Mouse (Mus musculus) midbrain, embryonic 12.5 days (tissue): ENCODE results near the gene Arid3b. TPM values are rescaled to one million over a fixed set of nuclear protein-coding genes. Genes with fewer than 3 reads are reported as not detected.

Experiments used
- ATAC-seq: fragments of 200-750 bp; cut with Nextera tagmentation; 2 replicates; pipeline ENCODE4 v1.8.0; 2017; ENCODE audit warnings: low read depth, moderate TSS enrichment, moderate library complexity; ENCODE audit not compliant: low FRiP score
- H3K27ac ChIP-seq: fragments of 300-500 bp; sonication (generic); replicated peaks from 2 replicates; pipeline ENCODE4 v1.5.1; 2016; ENCODE audit warnings: mild to moderate bottlenecking
- H3K27me3 ChIP-seq: fragments of 300-500 bp; sonication (generic); 2 replicates; pipeline ENCODE4 v1.6.1; 2016; ENCODE audit warnings: mild to moderate bottlenecking
- H3K36me3 ChIP-seq: fragments of 300-500 bp; sonication (generic); 2 replicates; pipeline ENCODE4 v1.6.1; 2016
- H3K4me1 ChIP-seq: fragments of 300-500 bp; sonication (generic); 2 replicates; pipeline ENCODE4 v1.6.1; 2016
- H3K4me2 ChIP-seq: fragments of 300-500 bp; sonication (generic); replicated peaks from 2 replicates; pipeline ENCODE4 v1.6.1; 2016; ENCODE audit warnings: mild to moderate bottlenecking, moderate library complexity
- H3K4me3 ChIP-seq: fragments of 300-500 bp; sonication (generic); 2 replicates; pipeline ENCODE4 v1.5.1; 2016; ENCODE audit warnings: mild to moderate bottlenecking
- H3K9ac ChIP-seq: fragments of 300-500 bp; sonication (generic); replicated peaks from 2 replicates; pipeline ENCODE4 v1.6.1; 2016; ENCODE audit warnings: mild to moderate bottlenecking, moderate library complexity
- H3K9me3 ChIP-seq: fragments of 300-500 bp; sonication (generic); 2 replicates; pipeline ENCODE4 v1.6.1; 2016; ENCODE audit warnings: mild to moderate bottlenecking
- whole genome bisulfite sequencing: fragments of 180-500 bp; shearing (Covaris S2); methylation state at CpG from one replicate; pipeline ENCODE4 v1.1.7; 2016; 5-methylcytosine and 5-hydroxymethylcytosine counted together
- polyA plus RNA-seq: library from polyadenylated mRNA; unstranded; fragments of >200 nt; fragmentation: Nextera tagmentation; extraction: Ambion mirVana; gene quantifications from 2 replicates; pipeline ENCODE4 v1.2.1, GENCODE M21; 2016

Arid3b gene
- polyA plus RNA-seq, 1 experiment from 2014 or later, result 23.1 TPM

GRCm38 (mm10) chr9:57823397-57823796 lies 13.2 kb downstream of the Arid3b start:
- Histone ChIP-seq H3K4me3 (no peak overlapping the region), H3K27me3 (0 out of 2 replicates have a peak, but pooled peaks cover 1% of the 10 kb centered on the region), H3K36me3 (peaks cover 8% of the 10 kb centered on the region; the same call in 1 of the 2 replicates), H3K4me2 (no peak overlapping the region), H3K9me3 (no peaks in the 10 kb centered on the region), H3K4me1 (peaks cover 20% of the 10 kb centered on the region), H3K9ac (no peak overlapping the region), H3K27ac (no peak overlapping the region)
- 96% methylated on average over 1 of the region's 1 CpGs for WGBS
- no peak for ATAC-seq

- H3K4me1 ChIP-seq, result peaks cover 26% of the 10 kb centered on the region
- ATAC-seq, result no peak
- H3K4me2 ChIP-seq, result no peak overlapping the region
- H3K9me3 ChIP-seq, result no peaks in the 10 kb centered on the region
- 64% methylated on average over 13 of the region's 13 CpGs for WGBS
- H3K27me3 ChIP-seq, result 0 out of 2 replicates have a peak, but pooled peaks cover 4% of the 10 kb centered on the region
- no peak overlapping the region for H3K4me3 ChIP-seq
- H3K36me3 ChIP-seq, result peaks cover 8% of the 10 kb centered on the region; the same call in 1 of the 2 replicates
- no peak overlapping the region for H3K9ac ChIP-seq
- no peak overlapping the region for H3K27ac ChIP-seq
These were observed 13.8 kb downstream of the Arid3b start for GRCm38 (mm10) chr9:57822812-57823211.

GRCm38 (mm10) chr9:57820186-57821080 lies 16.2 kb downstream of the Arid3b start:
- no peak overlapping the region for H3K27ac ChIP-seq

GRCm38 (mm10) chr9:57817220-57817667 lies 19.3 kb downstream of the Arid3b start:
- H3K27me3 ChIP-seq, result 0 out of 2 replicates have a peak, but pooled peaks cover 4% of the 10 kb centered on the region
- ATAC-seq, result no peak
- H3K27ac ChIP-seq, result peak overlapping the region; percentile 63
- no peak overlapping the region for H3K9ac ChIP-seq
- no peak overlapping the region for H3K4me3 ChIP-seq
- peaks cover 70% of the 10 kb centered on the region for H3K4me1 ChIP-seq
- no peaks in the 10 kb centered on the region for H3K9me3 ChIP-seq
- H3K4me2 ChIP-seq, result 0 out of 2 replicates have a peak overlapping the region, but pooled peaks have one; percentile 17
- no peaks in the 10 kb centered on the region for H3K36me3 ChIP-seq
- WGBS, result 3% methylated on average over 6 of the region's 6 CpGs

More at GRCm38 (mm10) chr9:57820186-57821080, 16.2 kb downstream of the Arid3b start:
- H3K4me1 ChIP-seq, result peaks cover 41% of the 10 kb centered on the region
- 26% methylated on average over 16 of the region's 16 CpGs for WGBS
- H3K27me3 ChIP-seq, result 0 out of 2 replicates have a peak, but pooled peaks cover 4% of the 10 kb centered on the region
- H3K9ac ChIP-seq, result no peak overlapping the region
- 0 out of 2 replicates have a peak, but pooled peaks cover 5% of the 10 kb centered on the region for H3K36me3 ChIP-seq
- H3K9me3 ChIP-seq, result no peaks in the 10 kb centered on the region
- H3K4me2 ChIP-seq, result no peak overlapping the region; the same call in 1 of the 2 replicates
- no peak for ATAC-seq
- no peak overlapping the region for H3K4me3 ChIP-seq

- Histone ChIP-seq H3K4me2 (no peak overlapping the region), H3K4me3 (no peak overlapping the region), H3K36me3 (no peaks in the 10 kb centered on the region), H3K9me3 (no peaks in the 10 kb centered on the region), H3K4me1 (peaks cover 74% of the 10 kb centered on the region), H3K9ac (no peak overlapping the region), H3K27ac (no peak overlapping the region), H3K27me3 (0 out of 2 replicates have a peak, but pooled peaks cover 4% of the 10 kb centered on the region)
- WGBS, result 34% methylated on average over 3 of the region's 3 CpGs
- ATAC-seq, result no peak
These were observed 21.7 kb downstream of the Arid3b start for GRCm38 (mm10) chr9:57814866-57815265.

GRCm38 (mm10) chr9:57814014-57814413 lies 22.6 kb downstream of the Arid3b start:
- 15% methylated on average over 1 of the region's 1 CpGs for WGBS
- Histone ChIP-seq H3K9ac (no peak overlapping the region), H3K27ac (no peak overlapping the region), H3K4me1 (peaks cover 81% of the 10 kb centered on the region), H3K9me3 (no peaks in the 10 kb centered on the region), H3K4me2 (no peak overlapping the region), H3K27me3 (0 out of 2 replicates have a peak, but pooled peaks cover 4% of the 10 kb centered on the region), H3K4me3 (no peak overlapping the region), H3K36me3 (no peaks in the 10 kb centered on the region)
- ATAC-seq, result no peak

- H3K36me3 ChIP-seq, result peaks cover 7% of the 10 kb centered on the region; the same call in 1 of the 2 replicates
- no peak for ATAC-seq
- 0 out of 2 replicates have a peak overlapping the region, but pooled peaks have one; percentile 5 for H3K4me2 ChIP-seq
- H3K4me1 ChIP-seq, result peaks cover 81% of the 10 kb centered on the region
- no peaks in the 10 kb centered on the region for H3K27me3 ChIP-seq
- H3K27ac ChIP-seq, result peak overlapping the region; percentile 73
- no peaks in the 10 kb centered on the region for H3K9me3 ChIP-seq
- 35% methylated on average over 8 of the region's 8 CpGs for WGBS
- no peak overlapping the region for H3K9ac ChIP-seq
- H3K4me3 ChIP-seq, result no peak overlapping the region
These were observed 24.5 kb downstream of the Arid3b start for GRCm38 (mm10) chr9:57811793-57812733.

- peaks cover 75% of the 10 kb centered on the region for H3K4me1 ChIP-seq
- no peaks in the 10 kb centered on the region for H3K27me3 ChIP-seq
- H3K9ac ChIP-seq, result no peak overlapping the region
- H3K27ac ChIP-seq, result peak overlapping the region; percentile 73
- no peak overlapping the region for H3K4me2 ChIP-seq
- H3K4me3 ChIP-seq, result no peak overlapping the region
- no peak for ATAC-seq
- WGBS, result 72% methylated on average over 3 of the region's 3 CpGs
- H3K9me3 ChIP-seq, result no peaks in the 10 kb centered on the region
- peaks cover 7% of the 10 kb centered on the region; the same call in 1 of the 2 replicates for H3K36me3 ChIP-seq
These were observed 25.9 kb downstream of the Arid3b start for GRCm38 (mm10) chr9:57810691-57811090.

- peak overlapping the region; percentile 60 for H3K27ac ChIP-seq
- no peak for ATAC-seq
- 27% methylated on average over 5 of the region's 5 CpGs for WGBS
- H3K4me2 ChIP-seq, result no peak overlapping the region
- peaks cover 7% of the 10 kb centered on the region; the same call in 1 of the 2 replicates for H3K36me3 ChIP-seq
- no peak overlapping the region for H3K9ac ChIP-seq
- peaks cover 61% of the 10 kb centered on the region for H3K4me1 ChIP-seq
- H3K4me3 ChIP-seq, result no peak overlapping the region
- H3K27me3 ChIP-seq, result no peaks in the 10 kb centered on the region
- H3K9me3 ChIP-seq, result no peaks in the 10 kb centered on the region
These were observed 27.8 kb downstream of the Arid3b start for GRCm38 (mm10) chr9:57808771-57809310.

- no peak overlapping the region for H3K4me2 ChIP-seq
- no peaks in the 10 kb centered on the region for H3K27me3 ChIP-seq
- no peaks in the 10 kb centered on the region for H3K9me3 ChIP-seq
- H3K4me3 ChIP-seq, result no peak overlapping the region
- H3K9ac ChIP-seq, result no peak overlapping the region
- WGBS, result 58% methylated on average over 4 of the region's 4 CpGs
- no peak for ATAC-seq
- H3K36me3 ChIP-seq, result peaks cover 7% of the 10 kb centered on the region; the same call in 1 of the 2 replicates
- H3K27ac ChIP-seq, result 0 out of 2 replicates have a peak overlapping the region, but pooled peaks have one; percentile 25
- peaks cover 57% of the 10 kb centered on the region for H3K4me1 ChIP-seq
These were observed 29.4 kb downstream of the Arid3b start for GRCm38 (mm10) chr9:57807174-57807651.

GRCm38 (mm10) chr9:57806066-57806481 lies 30.5 kb downstream of the Arid3b start:
- Histone ChIP-seq H3K36me3 (peaks cover 12% of the 10 kb centered on the region; the same call in 1 of the 2 replicates), H3K9me3 (no peaks in the 10 kb centered on the region), H3K4me2 (no peak overlapping the region), H3K9ac (no peak overlapping the region), H3K27ac (no peak overlapping the region), H3K27me3 (no peaks in the 10 kb centered on the region), H3K4me1 (peaks cover 47% of the 10 kb centered on the region), H3K4me3 (no peak overlapping the region)
- ATAC-seq, result no peak
- WGBS, result 52% methylated on average over 1 of the region's 1 CpGs
